Mouse (Mus musculus): Measurements from ENCODE around the gene Slx4. TPM values are rescaled to one million over a fixed set of nuclear protein-coding genes. Genes with fewer than 3 reads are reported as not detected.
"Not testable (repeated sequence)": the region's sequence is repeated elsewhere in the genome, so short reads cannot be mapped to it uniquely, and the experiment has no call there.

The Slx4 gene
- polyA plus RNA-seq, 1 experiment from 2014 or later, result 32.3 TPM

DNA sequence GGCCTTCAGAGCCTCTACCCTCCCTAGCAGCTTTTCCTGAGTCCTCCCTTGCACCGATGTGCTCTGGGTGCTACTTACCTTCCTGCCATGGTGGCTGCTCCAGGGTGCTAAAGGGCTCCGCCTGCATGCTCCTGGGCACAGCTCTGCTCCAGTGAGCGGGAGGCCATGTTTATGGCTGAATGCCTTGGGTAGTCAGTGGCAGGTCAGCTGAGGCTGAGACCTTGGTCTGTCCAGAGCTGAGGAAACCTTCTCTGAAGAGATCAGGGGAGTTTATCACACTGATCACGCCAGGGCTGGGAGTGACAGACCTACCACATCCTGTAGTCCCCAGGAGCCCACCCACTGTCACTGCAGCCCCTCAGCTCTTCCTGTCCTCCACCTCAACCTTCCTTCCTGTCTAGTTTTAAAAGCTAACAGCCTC, 27.3 kb downstream of the Slx4 start, which contains the start of gene Nlrc3:
Gene Nlrc3, minus strand, starts transcription at position 382 of the 421 bp plus-strand sequence.
- no peak within 1 kb of the TSS for H3K4me2 ChIP-seq (ENCODE audit: low read length)
- H3K27me3 ChIP-seq (ENCODE audit: control insufficient read depth, insufficient read depth, low read depth, low read length), result no peaks in the 10 kb centered on the region
- no peak within 1 kb of the TSS for H3K4me3 ChIP-seq (ENCODE audit: low read depth, low read length)
- no peaks in the 10 kb centered on the region for H3K4me1 ChIP-seq (ENCODE audit: control insufficient read depth, insufficient read depth, low read length)
- no peak within 1 kb of the TSS for H3K9ac ChIP-seq (ENCODE audit: low read depth, low read length)
- 87% methylated on average over 4 of the region's 4 CpGs for WGBS
- no peak; the same call in 1 of the 2 replicates for ATAC-seq
- no peaks in the 10 kb centered on the region for H3K9me3 ChIP-seq (replicated peaks; ENCODE audit: control insufficient read depth, low read length, poor library complexity, severe bottlenecking)
- peaks cover 33% of the 10 kb centered on the region for H3K36me3 ChIP-seq (ENCODE audit: control insufficient read depth, insufficient read depth, low read length)
- H3K27ac ChIP-seq (ENCODE audit: low read length), result no peak within 1 kb of the TSS

GRCm38 (mm10) chr16:3975658-3976057, 27.9 kb downstream of the Slx4 start:
- Histone ChIP-seq H3K9me3 (replicated peaks; ENCODE audit: control insufficient read depth, low read length, poor library complexity, severe bottlenecking) (no peaks in the 10 kb centered on the region), H3K4me2 (ENCODE audit: low read length) (no peak overlapping the region), H3K27ac (ENCODE audit: low read length) (no peak overlapping the region), H3K9ac (ENCODE audit: low read depth, low read length) (no peak overlapping the region), H3K4me1 (ENCODE audit: control insufficient read depth, insufficient read depth, low read length) (no peaks in the 10 kb centered on the region), H3K4me3 (ENCODE audit: low read depth, low read length) (no peak overlapping the region), H3K27me3 (ENCODE audit: control insufficient read depth, insufficient read depth, low read depth, low read length) (no peaks in the 10 kb centered on the region), H3K36me3 (ENCODE audit: control insufficient read depth, insufficient read depth, low read length) (peaks cover 27% of the 10 kb centered on the region)
- WGBS, result 90% methylated on average over 7 of the region's 7 CpGs
- no peak for ATAC-seq

DNA sequence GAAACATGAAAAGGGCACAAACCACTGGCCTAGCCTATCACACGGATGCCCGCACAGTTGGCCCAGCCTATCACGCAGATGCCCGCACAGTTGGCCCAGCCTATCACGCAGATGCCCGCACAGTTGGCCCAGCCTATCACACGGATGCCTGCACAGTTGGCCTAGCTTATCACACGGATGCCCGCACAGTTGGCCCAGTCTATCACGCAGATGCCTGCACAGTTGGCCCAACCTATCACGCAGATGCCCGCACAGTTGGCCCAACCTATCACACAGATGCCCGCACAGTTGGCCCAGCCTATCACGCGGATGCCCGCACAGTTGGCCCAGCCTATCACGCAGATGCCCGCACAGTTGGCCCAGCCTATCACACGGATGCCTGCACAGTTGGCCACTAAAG, 29.1 kb downstream of the Slx4 start:
- WGBS, result 92% methylated on average over 19 of the region's 19 CpGs
- not testable (repeated sequence) for H3K9me3 ChIP-seq (replicated peaks; ENCODE audit: control insufficient read depth, low read length, poor library complexity, severe bottlenecking); ATAC-seq; H3K27ac ChIP-seq (ENCODE audit: low read length); H3K9ac ChIP-seq (ENCODE audit: low read depth, low read length); H3K4me2 ChIP-seq (ENCODE audit: low read length); H3K27me3 ChIP-seq (ENCODE audit: control insufficient read depth, insufficient read depth, low read depth, low read length); H3K4me1 ChIP-seq (ENCODE audit: control insufficient read depth, insufficient read depth, low read length); H3K4me3 ChIP-seq (ENCODE audit: low read depth, low read length)
- H3K36me3 ChIP-seq (ENCODE audit: control insufficient read depth, insufficient read depth, low read length), result peaks cover 17% of the 10 kb centered on the region

GRCm38 (mm10) chr16:3965534-3965933, 38.0 kb downstream of the Slx4 start:
- Histone ChIP-seq H3K4me2 (ENCODE audit: low read length) (no peak overlapping the region), H3K4me1 (ENCODE audit: control insufficient read depth, insufficient read depth, low read length) (no peaks in the 10 kb centered on the region), H3K27me3 (ENCODE audit: control insufficient read depth, insufficient read depth, low read depth, low read length) (no peaks in the 10 kb centered on the region), H3K9ac (ENCODE audit: low read depth, low read length) (no peak overlapping the region), H3K9me3 (replicated peaks; ENCODE audit: control insufficient read depth, low read length, poor library complexity, severe bottlenecking) (no peaks in the 10 kb centered on the region), H3K36me3 (ENCODE audit: control insufficient read depth, insufficient read depth, low read length) (no peaks in the 10 kb centered on the region), H3K27ac (ENCODE audit: low read length) (no peak overlapping the region), H3K4me3 (ENCODE audit: low read depth, low read length) (no peak overlapping the region)
- ATAC-seq, result no peak
- WGBS, result 86% methylated on average over 3 of the region's 3 CpGs

GRCm38 (mm10) chr16:3964990-3965389, 38.6 kb downstream of the Slx4 start:
- WGBS, result 79% methylated on average over 10 of the region's 10 CpGs

DNA sequence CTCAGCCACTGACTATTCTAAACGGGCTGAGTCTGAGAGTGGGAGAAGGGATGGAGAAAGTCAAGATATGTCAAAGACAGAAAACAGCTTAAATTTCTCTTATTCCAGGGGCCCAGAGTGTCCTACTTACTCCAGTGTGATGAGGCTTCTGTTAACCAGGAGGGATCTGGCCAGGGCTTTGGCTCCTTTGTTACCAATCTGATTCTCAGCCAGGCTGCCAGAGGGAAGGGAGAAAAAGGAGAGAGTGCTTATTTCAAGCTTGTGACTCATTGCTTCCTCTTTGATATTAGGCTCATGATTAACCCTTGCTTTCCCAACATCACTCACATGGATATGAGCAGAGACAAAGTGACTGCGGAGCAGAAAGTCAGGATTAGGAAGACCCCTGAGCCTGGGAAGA, 44.3 kb downstream of the Slx4 start:
- no peak overlapping the region for H3K27ac ChIP-seq (ENCODE audit: low read length)
- no peak overlapping the region for H3K4me2 ChIP-seq (ENCODE audit: low read length)
- H3K9ac ChIP-seq (ENCODE audit: low read depth, low read length), result no peak overlapping the region
- no peaks in the 10 kb centered on the region for H3K4me1 ChIP-seq (ENCODE audit: control insufficient read depth, insufficient read depth, low read length)
- H3K4me3 ChIP-seq (ENCODE audit: low read depth, low read length), result no peak overlapping the region
- H3K9me3 ChIP-seq (replicated peaks; ENCODE audit: control insufficient read depth, low read length, poor library complexity, severe bottlenecking), result no peaks in the 10 kb centered on the region
- no peaks in the 10 kb centered on the region for H3K36me3 ChIP-seq (ENCODE audit: control insufficient read depth, insufficient read depth, low read length)
- ATAC-seq, result no peak
- H3K27me3 ChIP-seq (ENCODE audit: control insufficient read depth, insufficient read depth, low read depth, low read length), result no peaks in the 10 kb centered on the region
- WGBS, result 79% methylated on average over 2 of the region's 2 CpGs

More at GRCm38 (mm10) chr16:3964990-3965389, 38.6 kb downstream of the Slx4 start:
- no peaks in the 10 kb centered on the region for H3K36me3 ChIP-seq (ENCODE audit: control insufficient read depth, insufficient read depth, low read length)
- H3K4me1 ChIP-seq (ENCODE audit: control insufficient read depth, insufficient read depth, low read length), result no peaks in the 10 kb centered on the region
- no peak overlapping the region for H3K27ac ChIP-seq (ENCODE audit: low read length)
- no peaks in the 10 kb centered on the region for H3K9me3 ChIP-seq (replicated peaks; ENCODE audit: control insufficient read depth, low read length, poor library complexity, severe bottlenecking)
- ATAC-seq, result no peak
- no peak overlapping the region for H3K9ac ChIP-seq (ENCODE audit: low read depth, low read length)
- no peak overlapping the region for H3K4me3 ChIP-seq (ENCODE audit: low read depth, low read length)
- H3K4me2 ChIP-seq (ENCODE audit: low read length), result no peak overlapping the region
- H3K27me3 ChIP-seq (ENCODE audit: control insufficient read depth, insufficient read depth, low read depth, low read length), result no peaks in the 10 kb centered on the region

DNA sequence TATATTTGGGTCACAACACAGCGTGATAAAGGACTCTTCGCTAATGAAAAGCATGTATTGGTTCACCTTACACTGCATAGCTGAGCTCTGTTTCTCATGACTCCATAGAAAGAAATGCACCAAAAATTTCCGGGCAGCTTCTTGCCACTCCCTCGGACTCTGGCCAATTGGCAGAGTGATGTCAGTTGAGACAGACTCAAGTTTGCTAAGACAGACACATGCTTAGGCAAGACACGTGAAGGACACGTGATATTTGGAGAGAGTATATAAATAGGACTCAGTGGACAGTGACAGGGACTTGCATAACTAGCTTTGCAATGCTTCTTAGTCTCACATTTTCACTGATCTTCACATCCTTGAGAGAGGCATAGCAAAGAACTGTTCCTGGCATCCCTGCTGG, 47.2 kb downstream of the Slx4 start:
- Histone ChIP-seq H3K4me1 (ENCODE audit: control insufficient read depth, insufficient read depth, low read length) (no peaks in the 10 kb centered on the region), H3K4me2 (ENCODE audit: low read length) (no peak overlapping the region), H3K9me3 (replicated peaks; ENCODE audit: control insufficient read depth, low read length, poor library complexity, severe bottlenecking) (no peaks in the 10 kb centered on the region), H3K36me3 (ENCODE audit: control insufficient read depth, insufficient read depth, low read length) (no peaks in the 10 kb centered on the region), H3K27me3 (ENCODE audit: control insufficient read depth, insufficient read depth, low read depth, low read length) (no peaks in the 10 kb centered on the region), H3K4me3 (ENCODE audit: low read depth, low read length) (no peak overlapping the region), H3K27ac (ENCODE audit: low read length) (no peak overlapping the region), H3K9ac (ENCODE audit: low read depth, low read length) (no peak overlapping the region)
- ATAC-seq, result no peak
- WGBS, result 90% methylated on average over 6 of the region's 6 CpGs

DNA sequence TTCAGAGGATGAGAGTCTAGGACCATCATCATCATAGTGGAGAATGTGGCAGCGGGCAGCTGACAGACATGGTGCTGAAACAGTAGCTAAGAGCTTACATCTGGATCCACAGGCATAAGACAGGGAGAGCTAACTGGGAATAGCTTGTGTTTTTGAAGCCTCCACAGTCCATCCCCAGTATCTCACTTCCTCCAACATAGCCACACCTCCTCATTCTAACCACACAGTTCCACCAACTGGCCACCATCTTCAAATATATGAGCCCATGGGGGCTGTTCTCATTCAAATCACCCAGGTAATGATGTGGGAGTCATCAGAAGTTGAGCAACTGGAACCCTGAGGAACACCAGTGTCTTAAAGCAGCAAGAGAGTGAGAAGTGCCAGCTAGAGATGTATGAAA, 52.4 kb downstream of the Slx4 start:
- no peak for ATAC-seq
- Histone ChIP-seq H3K9ac (ENCODE audit: low read depth, low read length) (no peak overlapping the region), H3K9me3 (replicated peaks; ENCODE audit: control insufficient read depth, low read length, poor library complexity, severe bottlenecking) (no peaks in the 10 kb centered on the region), H3K4me2 (ENCODE audit: low read length) (no peak overlapping the region), H3K27me3 (ENCODE audit: control insufficient read depth, insufficient read depth, low read depth, low read length) (no peaks in the 10 kb centered on the region), H3K4me3 (ENCODE audit: low read depth, low read length) (no peak overlapping the region), H3K36me3 (ENCODE audit: control insufficient read depth, insufficient read depth, low read length) (no peaks in the 10 kb centered on the region), H3K27ac (ENCODE audit: low read length) (no peak overlapping the region), H3K4me1 (ENCODE audit: control insufficient read depth, insufficient read depth, low read length) (no peaks in the 10 kb centered on the region)
- WGBS, result 96% methylated on average over 1 of the region's 1 CpGs

GRCm38 (mm10) chr16:3934701-3935100, 68.9 kb downstream of the Slx4 start:
- no peak overlapping the region for H3K4me2 ChIP-seq (ENCODE audit: low read length)
- WGBS, result 93% methylated on average over 4 of the region's 4 CpGs
- ATAC-seq, result no peak
- H3K36me3 ChIP-seq (ENCODE audit: control insufficient read depth, insufficient read depth, low read length), result peaks cover 51% of the 10 kb centered on the region
- H3K4me1 ChIP-seq (ENCODE audit: control insufficient read depth, insufficient read depth, low read length), result no peaks in the 10 kb centered on the region
- H3K27me3 ChIP-seq (ENCODE audit: control insufficient read depth, insufficient read depth, low read depth, low read length), result no peaks in the 10 kb centered on the region
- H3K27ac ChIP-seq (ENCODE audit: low read length), result no peak overlapping the region
- no peak overlapping the region for H3K4me3 ChIP-seq (ENCODE audit: low read depth, low read length)
- H3K9ac ChIP-seq (ENCODE audit: low read depth, low read length), result no peak overlapping the region
- H3K9me3 ChIP-seq (replicated peaks; ENCODE audit: control insufficient read depth, low read length, poor library complexity, severe bottlenecking), result no peaks in the 10 kb centered on the region

Data from midbrain, embryonic 16.5 days (tissue).